Mouse (Mus musculus): Measurements from ENCODE around the gene Sidt1. TPM values are rescaled to one million over a fixed set of nuclear protein-coding genes. Genes with fewer than 3 reads are reported as not detected.
"Not testable (repeated sequence)": the region's sequence is repeated elsewhere in the genome, so short reads cannot be mapped to it uniquely, and the experiment has no call there.

Sidt1 gene
- polyA plus RNA-seq, 1 experiment from 2014 or later = not detected

GRCm38 (mm10) chr16:44302126-44302892, 30.7 kb downstream of the Sidt1 start:
- ATAC-seq (ENCODE audit: extremely low read depth, insufficient number of reproducible peaks, low FRiP score, low TSS enrichment) = no peak
- Histone ChIP-seq H3K27ac (replicated peaks) (no peak overlapping the region), H3K4me2 (peak overlapping the region; percentile 38), H3K4me3 (no peak overlapping the region), H3K9me3 (no peaks in the 10 kb centered on the region), H3K4me1 (no peaks in the 10 kb centered on the region), H3K36me3 (no peaks in the 10 kb centered on the region), H3K9ac (no peak overlapping the region), H3K27me3 (replicated peaks) (no peaks in the 10 kb centered on the region)
- 38% methylated on average over 10 of the region's 10 CpGs for WGBS

- Histone ChIP-seq H3K27ac (replicated peaks) (no peak overlapping the region), H3K27me3 (replicated peaks) (no peaks in the 10 kb centered on the region), H3K9ac (no peak overlapping the region), H3K4me3 (no peak overlapping the region), H3K4me2 (no peak overlapping the region), H3K36me3 (no peaks in the 10 kb centered on the region), H3K9me3 (no peaks in the 10 kb centered on the region), H3K4me1 (no peaks in the 10 kb centered on the region)
- no peak for ATAC-seq (ENCODE audit: extremely low read depth, insufficient number of reproducible peaks, low FRiP score, low TSS enrichment)
- WGBS = 67% methylated on average over 20 of the region's 20 CpGs
Observed at GRCm38 (mm10) chr16:44299438-44300093, 33.4 kb downstream of the Sidt1 start.

- Histone ChIP-seq H3K27me3 (replicated peaks) (no peaks in the 10 kb centered on the region), H3K36me3 (no peaks in the 10 kb centered on the region), H3K4me3 (no peak overlapping the region), H3K4me1 (no peaks in the 10 kb centered on the region), H3K9ac (no peak overlapping the region), H3K4me2 (no peak overlapping the region), H3K9me3 (no peaks in the 10 kb centered on the region), H3K27ac (replicated peaks) (no peak overlapping the region)
- ATAC-seq (ENCODE audit: extremely low read depth, insufficient number of reproducible peaks, low FRiP score, low TSS enrichment) = no peak
Observed at GRCm38 (mm10) chr16:44293960-44294359, 39.0 kb downstream of the Sidt1 start.

GRCm38 (mm10) chr16:44292681-44293080, 40.3 kb downstream of the Sidt1 start:
- 90% methylated on average over 2 of the region's 2 CpGs for WGBS
- not testable (repeated sequence) for H3K9me3 ChIP-seq; H3K4me3 ChIP-seq; H3K27me3 ChIP-seq (replicated peaks); H3K27ac ChIP-seq (replicated peaks); H3K36me3 ChIP-seq; H3K9ac ChIP-seq; H3K4me2 ChIP-seq; ATAC-seq (ENCODE audit: extremely low read depth, insufficient number of reproducible peaks, low FRiP score, low TSS enrichment); H3K4me1 ChIP-seq

- H3K9ac ChIP-seq = no peak overlapping the region
- H3K4me1 ChIP-seq = no peaks in the 10 kb centered on the region
- no peak overlapping the region for H3K4me2 ChIP-seq
- no peak overlapping the region for H3K27ac ChIP-seq (replicated peaks)
- no peaks in the 10 kb centered on the region for H3K36me3 ChIP-seq
- no peak for ATAC-seq (ENCODE audit: extremely low read depth, insufficient number of reproducible peaks, low FRiP score, low TSS enrichment)
- H3K9me3 ChIP-seq = no peaks in the 10 kb centered on the region
- H3K27me3 ChIP-seq (replicated peaks) = no peaks in the 10 kb centered on the region
- WGBS = 67% methylated on average over 4 of the region's 4 CpGs
- no peak overlapping the region for H3K4me3 ChIP-seq
Observed at GRCm38 (mm10) chr16:44289004-44289648, 43.9 kb downstream of the Sidt1 start.

GRCm38 (mm10) chr16:44287356-44287950, 45.5 kb downstream of the Sidt1 start:
- no peaks in the 10 kb centered on the region for H3K9me3 ChIP-seq

GRCm38 (mm10) chr16:44282614-44283325, 50.2 kb downstream of the Sidt1 start:
- no peaks in the 10 kb centered on the region for H3K9me3 ChIP-seq
- H3K36me3 ChIP-seq = no peaks in the 10 kb centered on the region
- ATAC-seq (ENCODE audit: extremely low read depth, insufficient number of reproducible peaks, low FRiP score, low TSS enrichment) = no peak
- H3K4me3 ChIP-seq = no peak overlapping the region
- H3K4me1 ChIP-seq = no peaks in the 10 kb centered on the region
- 67% methylated on average over 5 of the region's 5 CpGs for WGBS
- no peak overlapping the region for H3K4me2 ChIP-seq
- H3K27me3 ChIP-seq (replicated peaks) = no peaks in the 10 kb centered on the region
- H3K27ac ChIP-seq (replicated peaks) = no peak overlapping the region
- no peak overlapping the region for H3K9ac ChIP-seq

More at GRCm38 (mm10) chr16:44287356-44287950, 45.5 kb downstream of the Sidt1 start:
- H3K27ac ChIP-seq (replicated peaks) = no peak overlapping the region
- no peaks in the 10 kb centered on the region for H3K27me3 ChIP-seq (replicated peaks)
- H3K9ac ChIP-seq = no peak overlapping the region
- no peak overlapping the region for H3K4me2 ChIP-seq
- H3K4me3 ChIP-seq = no peak overlapping the region
- ATAC-seq (ENCODE audit: extremely low read depth, insufficient number of reproducible peaks, low FRiP score, low TSS enrichment) = no peak
- no peaks in the 10 kb centered on the region for H3K4me1 ChIP-seq
- 45% methylated on average over 7 of the region's 7 CpGs for WGBS
- H3K36me3 ChIP-seq = no peaks in the 10 kb centered on the region

GRCm38 (mm10) chr16:44282036-44282435, 51.0 kb downstream of the Sidt1 start:
- no peaks in the 10 kb centered on the region for H3K9me3 ChIP-seq
- no peaks in the 10 kb centered on the region for H3K4me1 ChIP-seq
- H3K27me3 ChIP-seq (replicated peaks) = no peaks in the 10 kb centered on the region
- 63% methylated on average over 3 of the region's 3 CpGs for WGBS
- no peak for ATAC-seq (ENCODE audit: extremely low read depth, insufficient number of reproducible peaks, low FRiP score, low TSS enrichment)
- no peak overlapping the region for H3K27ac ChIP-seq (replicated peaks)
- no peaks in the 10 kb centered on the region for H3K36me3 ChIP-seq
- no peak overlapping the region for H3K4me2 ChIP-seq
- H3K4me3 ChIP-seq = no peak overlapping the region
- H3K9ac ChIP-seq = no peak overlapping the region

GRCm38 (mm10) chr16:44280806-44281205, 52.2 kb downstream of the Sidt1 start:
- 73% methylated on average over 2 of the region's 2 CpGs for WGBS
- ATAC-seq (ENCODE audit: extremely low read depth, insufficient number of reproducible peaks, low FRiP score, low TSS enrichment) = no peak

GRCm38 (mm10) chr16:44277212-44277611, 55.8 kb downstream of the Sidt1 start:
- ATAC-seq (ENCODE audit: extremely low read depth, insufficient number of reproducible peaks, low FRiP score, low TSS enrichment) = no peak
- no peaks in the 10 kb centered on the region for H3K36me3 ChIP-seq
- H3K4me1 ChIP-seq = no peaks in the 10 kb centered on the region
- no peak overlapping the region for H3K27ac ChIP-seq (replicated peaks)
- no peak overlapping the region for H3K9ac ChIP-seq
- no peaks in the 10 kb centered on the region for H3K27me3 ChIP-seq (replicated peaks)
- no peaks in the 10 kb centered on the region for H3K9me3 ChIP-seq
- no peak overlapping the region for H3K4me2 ChIP-seq
- WGBS = 82% methylated on average over 10 of the region's 10 CpGs
- no peak overlapping the region for H3K4me3 ChIP-seq

More at GRCm38 (mm10) chr16:44280806-44281205, 52.2 kb downstream of the Sidt1 start:
- Histone ChIP-seq H3K27me3 (replicated peaks) (no peaks in the 10 kb centered on the region), H3K36me3 (no peaks in the 10 kb centered on the region), H3K4me1 (no peaks in the 10 kb centered on the region), H3K9ac (no peak overlapping the region), H3K4me2 (no peak overlapping the region), H3K9me3 (no peaks in the 10 kb centered on the region), H3K27ac (replicated peaks) (no peak overlapping the region), H3K4me3 (no peak overlapping the region)

Data from heart, embryonic 13.5 days (tissue).